Mouse (Mus musculus): Measurements from ENCODE around the gene Mgat4e. TPM values are rescaled to one million over a fixed set of nuclear protein-coding genes. Genes with fewer than 3 reads are reported as not detected.

The Mgat4e gene
- polyA plus RNA-seq, 1 experiment, result not detected

DNA sequence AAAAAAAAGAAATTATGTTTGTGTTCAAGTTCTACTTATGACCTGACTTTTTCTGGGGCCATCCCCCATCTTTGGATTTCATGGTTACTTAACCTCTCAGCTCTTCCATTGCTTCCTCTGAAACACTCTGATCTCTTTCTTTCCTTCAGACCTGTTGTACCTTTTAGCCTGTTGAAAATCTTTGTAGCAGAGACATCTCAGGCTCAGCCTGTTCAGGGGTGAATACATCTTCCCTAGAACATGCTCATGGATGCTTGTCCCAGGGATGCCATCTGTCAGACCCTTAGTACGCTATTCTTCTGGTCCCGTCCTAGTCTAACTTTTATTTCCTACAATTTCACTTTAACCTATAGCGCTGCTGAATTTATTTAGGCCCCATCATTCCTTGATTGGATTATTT is 9.7 kb upstream of the Mgat4e start:
- TF ChIP-seq POLR2A (IDR thresholded peaks at IDR 0.05; ENCODE audit: borderline replicate concordance, extremely low read depth, low read depth, low read length), result no peak
- WGBS, result 82% methylated on average over 3 of the region's 3 CpGs
- H3K4me1 ChIP-seq (ENCODE audit: control insufficient read depth, insufficient read depth, low read length), result peaks cover 7% of the 10 kb centered on the region; the same call in 1 of the 2 replicates
- no peak overlapping the region for H3K4me3 ChIP-seq (replicated peaks; ENCODE audit: extremely low read depth, low read depth, low read length)
- DNase-seq, result no peak

DNA sequence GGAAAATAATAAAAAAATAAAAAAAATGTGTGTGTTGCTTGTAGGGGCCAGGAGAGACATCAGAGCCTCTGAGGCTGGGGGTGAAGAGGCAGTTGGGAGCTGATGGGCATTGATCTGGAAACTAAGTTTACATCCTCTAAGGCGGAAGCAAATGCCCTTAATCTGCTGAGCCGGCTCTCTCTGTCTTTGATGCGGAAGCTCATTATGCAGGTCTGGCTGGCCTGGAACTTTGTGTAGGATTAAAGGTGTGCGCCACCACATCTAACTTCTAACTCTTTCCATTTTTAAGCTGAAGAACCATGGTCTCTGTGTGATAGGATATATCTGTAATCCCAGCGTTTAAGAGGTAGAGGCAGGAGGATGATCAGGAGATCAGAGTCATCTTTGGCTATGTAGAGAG is 9.0 kb upstream of the Mgat4e start:
- H3K4me1 ChIP-seq (ENCODE audit: control insufficient read depth, insufficient read depth, low read length), result peaks cover 7% of the 10 kb centered on the region; the same call in 1 of the 2 replicates
- H3K4me3 ChIP-seq (replicated peaks; ENCODE audit: extremely low read depth, low read depth, low read length), result no peak overlapping the region
- no peak for TF ChIP-seq POLR2A (IDR thresholded peaks at IDR 0.05; ENCODE audit: borderline replicate concordance, extremely low read depth, low read depth, low read length)
- TF ChIP-seq CTCF (IDR thresholded peaks at IDR 0.05; ENCODE audit: insufficient read depth, low read length), result no peak
- no peak for DNase-seq
- 79% methylated on average over 5 of the region's 5 CpGs for WGBS

DNA sequence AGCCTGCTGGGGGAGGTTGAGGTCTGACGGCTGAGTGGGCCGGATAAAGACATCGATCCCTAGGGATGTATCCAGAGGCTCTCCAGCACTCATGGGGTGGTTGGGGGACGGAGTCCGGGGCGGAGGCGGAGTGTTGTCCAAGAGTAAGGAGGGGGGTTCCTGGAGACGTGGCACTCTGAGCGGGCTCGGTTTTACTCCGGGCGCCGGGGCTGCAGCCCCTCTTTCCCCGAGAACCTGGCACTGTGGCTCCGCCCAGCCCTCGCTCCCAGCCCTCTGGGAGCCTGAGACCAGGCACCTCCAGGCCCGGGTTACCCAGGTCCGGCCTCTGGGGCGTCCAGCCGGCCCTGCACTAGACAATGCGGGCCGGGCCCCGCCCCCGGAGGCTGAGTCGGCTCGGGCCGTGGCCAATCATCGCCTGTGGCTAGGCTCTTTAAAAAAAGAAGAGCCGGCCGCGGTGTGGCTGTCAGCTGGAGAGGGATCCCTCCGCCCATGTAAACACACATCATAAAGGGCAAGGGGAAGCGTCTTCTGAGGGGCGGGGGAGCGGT is 7.3 kb upstream of the Mgat4e start:
- peak overlapping the region; percentile 85 for H3K4me3 ChIP-seq (replicated peaks; ENCODE audit: extremely low read depth, low read depth, low read length)
- WGBS, result 1% methylated on average over 35 of the region's 35 CpGs
- no peak for TF ChIP-seq CTCF (IDR thresholded peaks at IDR 0.05; ENCODE audit: insufficient read depth, low read length)
- TF ChIP-seq POLR2A (IDR thresholded peaks at IDR 0.05; ENCODE audit: borderline replicate concordance, extremely low read depth, low read depth, low read length), result peak; percentile 83; the same call in 1 of the 2 replicates
- DNase-seq, result peak; percentile 89
- peaks cover 7% of the 10 kb centered on the region; the same call in 1 of the 2 replicates for H3K4me1 ChIP-seq (ENCODE audit: control insufficient read depth, insufficient read depth, low read length)

DNA sequence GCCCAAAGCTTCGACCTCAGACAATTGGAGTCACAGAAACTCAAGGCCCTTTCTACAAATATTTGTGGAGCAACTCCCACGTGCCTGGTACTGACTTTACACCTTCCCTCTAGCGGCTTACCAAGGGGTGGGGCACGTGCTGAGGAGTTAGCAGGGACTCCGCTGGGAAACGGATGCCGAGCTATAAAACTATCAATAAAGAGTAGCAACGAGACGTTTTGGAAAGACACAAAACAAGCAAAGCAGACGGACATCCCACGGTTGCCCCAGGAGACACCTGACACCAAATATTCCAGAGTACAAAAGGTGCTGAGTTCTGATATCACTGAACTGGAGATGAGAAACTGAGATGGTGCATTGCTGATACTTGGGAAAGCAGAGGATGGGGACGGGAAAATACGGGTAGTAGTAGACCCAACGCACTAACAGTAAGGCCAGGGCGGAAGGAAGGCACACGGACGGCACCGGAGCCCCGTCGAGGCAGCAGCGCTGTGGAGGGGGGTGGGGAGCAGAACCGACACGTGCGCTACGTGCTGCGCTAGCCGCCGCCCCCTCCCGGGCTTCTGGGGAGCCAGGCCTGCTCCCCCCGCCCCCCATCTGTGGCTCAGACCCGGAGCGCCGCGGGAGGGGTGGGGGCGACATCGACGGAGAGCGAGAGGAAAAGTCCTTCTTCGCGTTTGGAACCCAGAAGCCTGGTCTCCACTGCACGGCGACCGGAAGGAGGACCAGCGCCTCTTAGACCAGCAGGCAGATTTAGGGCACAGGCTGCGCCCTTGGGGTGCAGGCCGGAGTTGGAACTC is 6.6 kb upstream of the Mgat4e start:
- Histone ChIP-seq H3K4me1 (ENCODE audit: control insufficient read depth, insufficient read depth, low read length) (peaks cover 5% of the 10 kb centered on the region; the same call in 1 of the 2 replicates), H3K4me3 (replicated peaks; ENCODE audit: extremely low read depth, low read depth, low read length) (peak overlapping the region; percentile 85)
- DNase-seq, result no peak
- 0 out of 2 replicates have a peak, but pooled peaks have one; percentile 5 for TF ChIP-seq POLR2A (IDR thresholded peaks at IDR 0.05; ENCODE audit: borderline replicate concordance, extremely low read depth, low read depth, low read length)
- TF ChIP-seq CTCF (IDR thresholded peaks at IDR 0.05; ENCODE audit: insufficient read depth, low read length), result no peak
- 1% methylated on average over 45 of the region's 46 CpGs for WGBS

DNA sequence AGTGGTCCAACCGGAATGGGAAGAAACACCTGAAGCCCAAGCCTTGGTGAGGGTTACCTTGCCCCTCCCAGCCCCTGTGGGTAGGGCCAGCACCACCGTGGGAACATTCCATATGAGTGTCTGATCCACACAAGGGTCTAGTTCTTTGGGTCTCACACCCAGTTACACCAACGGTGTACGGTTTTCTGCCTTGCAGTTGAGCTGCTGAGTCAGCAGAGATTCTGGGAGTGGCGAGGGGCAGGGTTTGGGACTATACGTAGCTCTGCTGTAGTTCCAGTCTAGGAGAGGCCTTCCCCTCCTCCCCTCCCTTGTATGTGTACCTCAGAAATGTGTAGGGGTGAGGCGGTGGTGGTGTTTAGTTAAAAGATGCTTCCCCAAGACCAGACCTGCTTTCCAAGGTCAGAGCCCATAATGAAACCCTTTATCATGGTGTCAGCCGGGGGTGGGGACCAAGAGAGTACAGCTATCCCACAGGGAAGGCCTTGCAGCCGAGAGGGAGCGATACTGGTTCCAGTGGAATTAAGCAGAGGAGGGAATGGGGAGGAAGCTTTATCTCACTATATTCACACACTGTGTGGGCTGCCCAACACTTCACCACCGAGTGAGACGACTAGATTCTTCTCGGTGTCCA is 5.9 kb upstream of the Mgat4e start:
- Histone ChIP-seq H3K4me1 (ENCODE audit: control insufficient read depth, insufficient read depth, low read length) (peaks cover 5% of the 10 kb centered on the region; the same call in 1 of the 2 replicates), H3K4me3 (replicated peaks; ENCODE audit: extremely low read depth, low read depth, low read length) (no peak overlapping the region)
- WGBS, result 41% methylated on average over 13 of the region's 13 CpGs
- peak; percentile 34 for DNase-seq
- no peak for TF ChIP-seq POLR2A (IDR thresholded peaks at IDR 0.05; ENCODE audit: borderline replicate concordance, extremely low read depth, low read depth, low read length)
- no peak for TF ChIP-seq CTCF (IDR thresholded peaks at IDR 0.05; ENCODE audit: insufficient read depth, low read length)

DNA sequence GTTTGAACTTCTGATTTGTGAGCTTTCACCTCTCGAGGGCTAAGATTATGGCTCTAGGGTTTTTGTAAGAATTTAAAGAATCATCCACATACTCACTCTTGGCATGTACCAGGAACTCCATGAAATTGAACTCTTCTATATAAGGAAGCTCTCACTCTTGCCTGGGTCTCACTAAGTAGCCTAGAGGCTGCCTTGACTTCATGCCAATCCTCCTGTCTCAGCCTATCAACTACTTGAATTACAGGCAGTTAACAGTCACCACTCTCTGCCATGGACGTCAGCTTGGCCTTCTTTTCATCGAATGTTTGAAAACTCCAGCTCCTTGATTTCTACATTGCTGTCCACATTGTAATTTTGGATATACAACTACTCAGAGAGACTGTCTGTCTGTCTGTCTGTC is 2.9 kb upstream of the Mgat4e start:
- WGBS, result 58% methylated on average over 3 of the region's 3 CpGs
- no peak for TF ChIP-seq CTCF (IDR thresholded peaks at IDR 0.05; ENCODE audit: insufficient read depth, low read length)
- Histone ChIP-seq H3K4me1 (ENCODE audit: control insufficient read depth, insufficient read depth, low read length) (peaks cover 3% of the 10 kb centered on the region; the same call in 1 of the 2 replicates), H3K4me3 (replicated peaks; ENCODE audit: extremely low read depth, low read depth, low read length) (no peak overlapping the region)
- DNase-seq, result no peak

DNA sequence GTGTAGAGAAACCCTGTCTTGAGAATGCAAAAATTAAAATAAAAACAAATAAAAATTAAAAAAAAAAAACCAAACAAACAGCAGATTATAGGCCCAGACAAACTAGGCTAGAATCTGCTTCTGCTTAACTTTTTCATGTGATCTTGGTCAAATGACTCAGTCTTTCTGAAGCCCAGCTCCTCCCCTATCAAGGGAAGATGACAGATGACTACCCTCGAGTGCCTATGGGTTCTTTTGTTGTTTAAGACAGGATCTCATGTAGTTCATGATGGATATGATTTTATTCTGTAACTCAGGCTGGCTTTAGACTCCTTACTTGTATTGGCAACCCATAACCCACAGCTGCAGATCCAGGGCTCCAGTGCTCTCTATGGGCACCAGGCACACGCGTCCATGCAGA is 2.4 kb upstream of the Mgat4e start:
- WGBS, result 69% methylated on average over 3 of the region's 3 CpGs
- DNase-seq, result no peak
- TF ChIP-seq POLR2A (IDR thresholded peaks at IDR 0.05; ENCODE audit: borderline replicate concordance, extremely low read depth, low read depth, low read length), result no peak
- no peak for TF ChIP-seq CTCF (IDR thresholded peaks at IDR 0.05; ENCODE audit: insufficient read depth, low read length)
- Histone ChIP-seq H3K4me3 (replicated peaks; ENCODE audit: extremely low read depth, low read depth, low read length) (no peak overlapping the region), H3K4me1 (ENCODE audit: control insufficient read depth, insufficient read depth, low read length) (no peaks in the 10 kb centered on the region)

DNA sequence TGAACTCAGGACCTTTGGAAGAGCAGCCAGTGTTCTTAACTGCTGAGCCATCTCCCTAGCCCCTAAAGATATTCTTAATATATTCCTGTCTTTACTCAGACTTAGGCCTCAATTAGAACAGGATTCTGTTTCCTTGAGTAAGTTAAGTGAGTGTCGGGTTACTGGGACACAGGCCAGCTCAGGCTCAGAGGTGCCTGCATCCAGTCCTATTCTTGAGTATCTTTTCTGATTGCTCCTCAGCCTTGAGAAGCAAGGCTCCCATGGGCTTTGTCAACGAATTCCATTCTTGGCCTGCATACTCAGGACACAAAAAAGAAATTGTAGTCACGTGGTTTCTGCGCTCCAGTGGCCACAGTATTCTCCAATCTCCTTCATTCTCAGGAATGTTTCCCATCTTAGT is 1.3 kb downstream of the Mgat4e start:
- DNase-seq, result no peak
- WGBS, result 60% methylated on average over 4 of the region's 4 CpGs
- no peak overlapping the region for H3K4me3 ChIP-seq (replicated peaks; ENCODE audit: extremely low read depth, low read depth, low read length)
- TF ChIP-seq POLR2A (IDR thresholded peaks at IDR 0.05; ENCODE audit: borderline replicate concordance, extremely low read depth, low read depth, low read length) (no peak), CTCF (IDR thresholded peaks at IDR 0.05; ENCODE audit: insufficient read depth, low read length) (no peak)
- H3K4me1 ChIP-seq (ENCODE audit: control insufficient read depth, insufficient read depth, low read length), result no peaks in the 10 kb centered on the region

DNA sequence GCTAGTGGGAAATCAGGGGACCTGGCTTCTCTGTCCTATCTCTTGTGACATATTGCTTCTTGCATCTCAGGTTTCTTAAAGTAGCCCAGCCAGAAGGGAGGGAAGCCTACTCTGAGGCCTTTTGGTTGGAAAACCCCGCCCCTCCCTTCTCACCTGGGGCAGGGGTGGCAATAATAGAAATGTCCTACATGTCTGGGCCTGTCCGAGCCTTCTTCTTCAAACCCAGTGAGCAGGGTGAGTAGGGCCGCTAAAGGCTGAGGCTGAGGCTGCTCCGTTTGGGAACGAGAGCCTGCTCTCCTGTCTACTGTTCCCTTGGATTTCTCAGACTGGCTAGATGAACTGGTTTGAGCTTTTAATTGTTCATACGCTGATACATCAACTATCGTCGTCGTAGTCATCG is 8.9 kb downstream of the Mgat4e start:
- no peak overlapping the region for H3K4me3 ChIP-seq (replicated peaks; ENCODE audit: extremely low read depth, low read depth, low read length)
- H3K4me1 ChIP-seq (ENCODE audit: control insufficient read depth, insufficient read depth, low read length), result no peaks in the 10 kb centered on the region
- DNase-seq, result no peak
- 91% methylated on average over 10 of the region's 10 CpGs for WGBS
- TF ChIP-seq POLR2A (IDR thresholded peaks at IDR 0.05; ENCODE audit: borderline replicate concordance, extremely low read depth, low read depth, low read length), result no peak
- TF ChIP-seq CTCF (IDR thresholded peaks at IDR 0.05; ENCODE audit: insufficient read depth, low read length), result no peak
